9 mouse cellular contexts compared by ENCODE assay signal in the genomic region with DNA sequence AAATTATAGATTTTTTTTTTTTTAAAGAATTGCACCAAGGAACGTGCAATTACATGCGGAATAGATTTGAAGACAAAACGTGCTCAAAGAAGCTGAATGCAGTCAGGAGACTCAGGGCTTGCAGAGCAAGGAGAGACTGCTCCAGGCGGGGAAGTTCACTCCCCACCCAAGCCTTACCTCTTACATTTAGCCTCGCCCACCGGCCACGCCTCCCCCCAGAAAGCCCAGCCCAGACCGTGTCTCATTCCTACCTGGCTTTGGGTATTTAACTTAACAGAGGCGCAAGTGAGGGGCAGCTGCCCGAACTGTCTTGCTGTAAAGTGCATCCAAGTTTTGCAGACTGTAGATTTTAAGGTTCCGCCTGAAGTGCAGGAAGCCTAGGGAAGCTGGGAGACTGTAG.
DNase-seq lines count a peak whose midpoint lies in the region; ATAC-seq lines count a peak whose summit lies in the region.
"Had no signal": no experiment of that assay in that cellular context is flagged by ENCODE, and none has a peak within 500 bp of the region (broad histone marks: within the 10 kb centered on the region; RNA-seq: fewer than 3 reads in every experiment).

No protein-coding gene starts in this region.

- no peaks in the 10 kb centered on the region for H3K27me3 ChIP-seq in lung, embryonic 15.5 days
- H3K27me3 ChIP-seq in liver, embryonic 15.5 days = peaks cover 16% of the 10 kb centered on the region; the same call in 1 of the 2 replicates
- no peaks in the 10 kb centered on the region for H3K27me3 ChIP-seq in stomach, embryonic 14.5 days (ENCODE audit: control insufficient read depth, insufficient read depth, low read length)

- peak overlapping the region; percentile 31 for H3K4me3 ChIP-seq in lung, embryonic 15.5 days
- no peak overlapping the region; the same call in 1 of the 2 replicates for H3K4me3 ChIP-seq in liver, embryonic 15.5 days (replicated peaks)
- peak overlapping the region; percentile 19 for H3K4me3 ChIP-seq in stomach, embryonic 14.5 days (ENCODE audit: low read depth, low read length)

- 13% methylated on average over 11 of the region's 11 CpGs for WGBS in lung, embryonic 15.5 days
- WGBS in liver, embryonic 15.5 days (ENCODE audit: insufficient replicate concordance) = 7% methylated on average over 11 of the region's 11 CpGs
- 8% methylated on average over 11 of the region's 11 CpGs for WGBS in stomach, embryonic 14.5 days

- intact Hi-C loops in left cerebral cortex, postnatal 25 days (cut with DNase I) = no loop called here

- H3K36me3 ChIP-seq in lung, embryonic 15.5 days = no peaks in the 10 kb centered on the region
- no peaks in the 10 kb centered on the region for H3K36me3 ChIP-seq in liver, embryonic 15.5 days (replicated peaks)
- H3K36me3 ChIP-seq in stomach, embryonic 14.5 days (ENCODE audit: control insufficient read depth, insufficient read depth, low read length) = no peaks in the 10 kb centered on the region

- H3K4me1 ChIP-seq in lung, embryonic 15.5 days = peaks cover 14% of the 10 kb centered on the region
- peaks cover 10% of the 10 kb centered on the region for H3K4me1 ChIP-seq in liver, embryonic 15.5 days (replicated peaks)
- H3K4me1 ChIP-seq in stomach, embryonic 14.5 days (ENCODE audit: control insufficient read depth, insufficient read depth, low read length) = peaks cover 9% of the 10 kb centered on the region; the same call in 1 of the 2 replicates

- H3K9me3 ChIP-seq in lung, embryonic 15.5 days = no peaks in the 10 kb centered on the region
- H3K9me3 ChIP-seq in liver, embryonic 15.5 days (replicated peaks) = no peaks in the 10 kb centered on the region
- H3K9me3 ChIP-seq in stomach, embryonic 14.5 days (ENCODE audit: control insufficient read depth, low read depth, low read length) = peaks cover 3% of the 10 kb centered on the region; the same call in 1 of the 2 replicates

- H3K9ac ChIP-seq in lung, embryonic 15.5 days = no peak overlapping the region
- no peak overlapping the region for H3K9ac ChIP-seq in liver, embryonic 15.5 days
- H3K9ac ChIP-seq in stomach, embryonic 14.5 days (replicated peaks; ENCODE audit: low read depth, low read length) = no peak overlapping the region

- H3K27ac ChIP-seq in lung, embryonic 15.5 days = no peak overlapping the region
- H3K27ac ChIP-seq in liver, embryonic 15.5 days (replicated peaks) = no peak overlapping the region
- H3K27ac ChIP-seq in stomach, embryonic 14.5 days (ENCODE audit: low read length) = no peak overlapping the region

- no peak for DNase-seq in lung, postnatal 25 days (ENCODE audit: low spot score)
- DNase-seq in ovary, postnatal 14 days (ENCODE audit: low spot score) = no peak
- no peak for DNase-seq in left cerebral cortex, postnatal 25 days (ENCODE audit: low spot score in 2 of 2)

- peak overlapping the region; percentile 67 for H3K4me2 ChIP-seq in lung, embryonic 15.5 days
- peak overlapping the region; percentile 50 for H3K4me2 ChIP-seq in liver, embryonic 15.5 days
- H3K4me2 ChIP-seq in stomach, embryonic 14.5 days (replicated peaks; ENCODE audit: low read depth, low read length) = peak overlapping the region; percentile 52

- ATAC-seq in lung, embryonic 15.5 days (ENCODE audit: borderline replicate concordance, extremely low read depth, low FRiP score, low TSS enrichment) = peak; percentile 72; the same call in 1 of the 2 replicates
- ATAC-seq in granulocyte monocyte progenitor cell, adult 5-6 weeks (replicated peaks; ENCODE audit: poor library complexity, severe bottlenecking) = peak; percentile 58
- ATAC-seq in liver, embryonic 15.5 days (ENCODE audit: insufficient read depth) = no peak
- peak; percentile 86 for ATAC-seq in stomach, embryonic 14.5 days (ENCODE audit: insufficient number of reproducible peaks, insufficient read depth, low FRiP score, low read depth)
- ATAC-seq in cerebellum, adult (ENCODE audit: insufficient number of reproducible peaks, low FRiP score, low TSS enrichment) = no peak
- ATAC-seq: Patski had no signal

Comparison
In these comparisons a context has a peak if more than half of its experiments do, and no peak if none do; other contexts are left out.
1. ATAC-seq: peak in lung, embryonic 15.5 days (single experiment), granulocyte monocyte progenitor cell, adult 5-6 weeks (single experiment) and stomach, embryonic 14.5 days (single experiment); none in liver, embryonic 15.5 days (single experiment) and cerebellum, adult (single experiment).
2. Peak in every context shown above with its lines, with median percentiles within 50 percentile points of each other: H3K4me2 ChIP-seq.